Mouse (Mus musculus) MEL (cell line): Measurements from ENCODE around the gene Klk10. TPM values are rescaled to one million over a fixed set of nuclear protein-coding genes. Genes with fewer than 3 reads are reported as not detected.

Experiments used
- DNase-seq: peaks from one replicate; pipeline ENCODE4 v3.0.0; 2011; ENCODE audit warnings: low read depth, low spot score
- H3K27ac ChIP-seq: 2 replicates; pipeline ENCODE4 v1.5.1; 2012; ENCODE audit warnings: low read depth, mild to moderate bottlenecking, control low read depth, low read length, moderate library complexity; ENCODE audit not compliant: control insufficient read depth
- H3K27me3 ChIP-seq, 2 experiments: fragments of 150-350 bp in 1 of 2; sonication (generic) in 1 of 2; 2 replicates each; pipeline ENCODE4 v1.6.1; 2012; ENCODE audit warnings: low read length in 2 of 2, mild to moderate bottlenecking in 2 of 2, improper control_type of control experiment in 1 of 2, moderate library complexity in 1 of 2; ENCODE audit not compliant: insufficient read depth in 2 of 2, control insufficient read depth in 1 of 2
- H3K36me3 ChIP-seq, 2 experiments: 2 replicates each; pipeline ENCODE4 v1.6.1; 2012 to 2014; ENCODE audit warnings: low read length in 2 of 2, improper control_type of control experiment in 1 of 2, inconsistent platforms in 1 of 2, mild to moderate bottlenecking in 1 of 2; ENCODE audit not compliant: insufficient read depth in 2 of 2, control insufficient read depth in 1 of 2
- H3K4me1 ChIP-seq, 2 experiments: fragments of 150-350 bp in 1 of 2; sonication (generic) in 1 of 2; 2 replicates each; pipeline ENCODE4 v1.6.1; 2012; ENCODE audit warnings: low read length in 2 of 2, improper control_type of control experiment in 1 of 2, mild to moderate bottlenecking in 1 of 2; ENCODE audit not compliant: insufficient read depth in 2 of 2, control insufficient read depth in 1 of 2
- H3K4me3 ChIP-seq, 2 experiments: fragments of 150-350 bp in 1 of 2; sonication (generic) in 1 of 2; 2 replicates each; pipeline ENCODE4 v1.5.1; 2012; ENCODE audit warnings: low read depth in 2 of 2, low read length in 2 of 2, mild to moderate bottlenecking in 2 of 2, moderate library complexity in 2 of 2, control low read depth in 1 of 2, improper control_type of control experiment in 1 of 2; ENCODE audit not compliant: control insufficient read depth in 1 of 2, insufficient read depth in 1 of 2
- H3K79me2 ChIP-seq: 2 replicates; pipeline ENCODE4 v1.6.1; 2012; ENCODE audit warnings: mild to moderate bottlenecking, low read length, moderate library complexity; ENCODE audit not compliant: control insufficient read depth, poor library complexity, insufficient read depth
- H3K9ac ChIP-seq: 2 replicates; pipeline ENCODE4 v1.6.1; 2012; ENCODE audit warnings: low read depth, mild to moderate bottlenecking, control low read depth, low read length, moderate library complexity; ENCODE audit not compliant: control insufficient read depth, poor library complexity, severe bottlenecking
- H3K9me3 ChIP-seq: fragments of 150-350 bp; sonication (generic); replicated peaks from 2 replicates; pipeline ENCODE4 v1.6.1; 2012; ENCODE audit warnings: mild to moderate bottlenecking, low read length, improper control_type of control experiment, moderate library complexity; ENCODE audit not compliant: insufficient read depth
- CHD1 ChIP-seq: IDR thresholded peaks from 2 replicates; pipeline ENCODE4 v1.6.1; 2012; ENCODE audit warnings: low read depth, mild to moderate bottlenecking, inconsistent platforms, low read length, improper control_type of control experiment
- CHD2 ChIP-seq: IDR thresholded peaks from 2 replicates; pipeline ENCODE4 v1.6.1; 2011; ENCODE audit warnings: low read length, improper control_type of control experiment
- CTCF ChIP-seq, 3 experiments: IDR thresholded peaks in 2 of 3; conservative IDR thresholded peaks in 1 of 3; 2 replicates each; pipeline ENCODE4 v1.5.1; 2011 to 2012; ENCODE audit warnings: low read length in 3 of 3, low read depth in 2 of 3, mild to moderate bottlenecking in 2 of 3, improper control_type of control experiment in 1 of 3, inconsistent platforms in 1 of 3, mixed read lengths in 1 of 3, moderate library complexity in 1 of 3; ENCODE audit not compliant: control insufficient read depth in 1 of 3, insufficient read depth in 1 of 3, poor library complexity in 1 of 3, severe bottlenecking in 1 of 3
- ELF1 ChIP-seq: IDR thresholded peaks from 2 replicates; pipeline ENCODE4 v1.6.1; 2014; ENCODE audit warnings: low read depth, mild to moderate bottlenecking, inconsistent platforms, low read length, improper control_type of control experiment, moderate library complexity
- EP300 ChIP-seq, 2 experiments: IDR thresholded peaks; 2 replicates each; pipeline ENCODE4 v1.6.1; 2011; ENCODE audit warnings: improper control_type of control experiment in 2 of 2, low read length in 2 of 2, low read depth in 1 of 2, mild to moderate bottlenecking in 1 of 2
- GABPA ChIP-seq: IDR thresholded peaks from 2 replicates; pipeline ENCODE4 v1.6.1; 2012; ENCODE audit warnings: low read depth, mild to moderate bottlenecking, inconsistent platforms, low read length, improper control_type of control experiment, moderate library complexity
- HCFC1 ChIP-seq: IDR thresholded peaks from 2 replicates; pipeline ENCODE4 v1.6.1; 2012; ENCODE audit warnings: low read depth, mild to moderate bottlenecking, inconsistent platforms, low read length, improper control_type of control experiment, moderate library complexity
- MAX ChIP-seq: IDR thresholded peaks from 2 replicates; pipeline ENCODE4 v1.6.1; 2011; ENCODE audit warnings: low read length, improper control_type of control experiment
- MAZ ChIP-seq: IDR thresholded peaks from 2 replicates; pipeline ENCODE4 v1.6.1; 2012; ENCODE audit warnings: low read depth, mild to moderate bottlenecking, inconsistent platforms, low read length, improper control_type of control experiment
- MEF2A ChIP-seq: IDR thresholded peaks from 2 replicates; pipeline ENCODE4 v1.6.1; 2014; ENCODE audit warnings: low read depth, mild to moderate bottlenecking, inconsistent platforms, low read length, improper control_type of control experiment; ENCODE audit not compliant: poor library complexity, insufficient replicate concordance, severe bottlenecking; ENCODE audit errors: extremely low read depth
- MXI1 ChIP-seq: IDR thresholded peaks from 2 replicates; pipeline ENCODE4 v1.6.1; 2011; ENCODE audit warnings: mild to moderate bottlenecking, low read depth, low read length, improper control_type of control experiment
- MYB ChIP-seq: IDR thresholded peaks from 2 replicates; pipeline ENCODE4 v1.6.1; 2011; ENCODE audit warnings: mild to moderate bottlenecking, low read depth, low read length, improper control_type of control experiment
- NELFE ChIP-seq: IDR thresholded peaks from 2 replicates; pipeline ENCODE4 v1.6.1; 2011; ENCODE audit warnings: low read depth, low read length, improper control_type of control experiment
- NRF1 ChIP-seq: IDR thresholded peaks from 2 replicates; pipeline ENCODE4 v1.6.1; 2014; ENCODE audit warnings: low read depth, mild to moderate bottlenecking, inconsistent platforms, low read length, improper control_type of control experiment, moderate library complexity; ENCODE audit not compliant: poor library complexity, insufficient read depth, severe bottlenecking
- SMC3 ChIP-seq: IDR thresholded peaks from 2 replicates; pipeline ENCODE4 v1.6.1; 2011; ENCODE audit warnings: low read depth, low read length, improper control_type of control experiment
- TAL1 ChIP-seq: IDR thresholded peaks from 2 replicates; pipeline ENCODE4 v1.6.1; 2012; ENCODE audit warnings: mild to moderate bottlenecking, inconsistent platforms, low read length, moderate library complexity, mixed read lengths
- TBP ChIP-seq: IDR thresholded peaks from 2 replicates; pipeline ENCODE4 v1.8.0; 2011; ENCODE audit warnings: low read depth, low read length, improper control_type of control experiment
- TCF12 ChIP-seq: IDR thresholded peaks from 2 replicates; pipeline ENCODE4 v1.6.1; 2014; ENCODE audit warnings: low read depth, mild to moderate bottlenecking, inconsistent platforms, low read length, improper control_type of control experiment, moderate library complexity
- USF2 ChIP-seq, 2 experiments: IDR thresholded peaks; 2 replicates each; pipeline ENCODE4 v1.6.1; 2011 to 2012; ENCODE audit warnings: improper control_type of control experiment in 2 of 2, low read length in 2 of 2, borderline replicate concordance in 1 of 2, inconsistent platforms in 1 of 2, low read depth in 1 of 2, mild to moderate bottlenecking in 1 of 2; ENCODE audit not compliant: insufficient read depth in 1 of 2
- ZKSCAN1 ChIP-seq: IDR thresholded peaks from 2 replicates; pipeline ENCODE4 v1.6.1; 2012; ENCODE audit warnings: low read depth, mild to moderate bottlenecking, inconsistent platforms, low read length, improper control_type of control experiment, moderate library complexity
- ZMIZ1 ChIP-seq: IDR thresholded peaks from 2 replicates; pipeline ENCODE4 v1.6.1; 2012; ENCODE audit warnings: low read depth, mild to moderate bottlenecking, inconsistent platforms, low read length, improper control_type of control experiment, moderate library complexity
- ZNF384 ChIP-seq: IDR thresholded peaks from 2 replicates; pipeline ENCODE4 v1.6.1; 2012; ENCODE audit warnings: low read depth, mild to moderate bottlenecking, inconsistent platforms, low read length, improper control_type of control experiment
- polyA plus RNA-seq, 2 experiments: library from polyadenylated mRNA; stranded (reverse) in 1 of 2; unstranded in 1 of 2; fragments of >175 nt in 1 of 2; fragments of >200 nt in 1 of 2; gene quantifications; 2 replicates each; pipeline versions ENCODE4 v1.2.1 to v1.2.4; 2012; ENCODE audit warnings: low replicate concordance in 2 of 2, low read depth in 1 of 2; ENCODE audit not compliant: insufficient read length in 2 of 2, insufficient read depth in 1 of 2, missing spikeins in 1 of 2
- total RNA-seq: library from RNA; depleted of rRNA; stranded (reverse); fragments of 300-350 nt; gene quantifications from 2 replicates; pipeline ENCODE4 v1.2.3, GENCODE M21; 2012

The Klk10 gene
- total and polyA plus RNA-seq, 3 experiments: not detected

GRCm38 (mm10) chr7:43771916-43772315, 8.9 kb upstream of the Klk10 start:
- H3K4me1 ChIP-seq: no peaks in the 10 kb centered on the region
- no peaks in the 10 kb centered on the region for H3K9me3 ChIP-seq
- H3K4me3 ChIP-seq: no peak overlapping the region
- no peak for DNase-seq
- H3K36me3 ChIP-seq: no peaks in the 10 kb centered on the region
- H3K27ac ChIP-seq: no peak overlapping the region
- H3K79me2 ChIP-seq: no peaks in the 10 kb centered on the region
- H3K9ac ChIP-seq: no peak overlapping the region
- no peaks in the 10 kb centered on the region for H3K27me3 ChIP-seq
- TF ChIP-seq MAX (no peak), HCFC1 (no peak), TAL1 (no peak), ELF1 (no peak), MEF2A (no peak), GABPA (no peak), EP300 (IDR thresholded peaks at IDR 0.05; ENCODE audit: low read depth in 1 of 2, low read length in 2 of 2) (no peak), SMC3 (no peak), MXI1 (no peak), TCF12 (no peak)

GRCm38 (mm10) chr7:43772901-43773300, 7.9 kb upstream of the Klk10 start:
- H3K36me3 ChIP-seq: no peaks in the 10 kb centered on the region
- H3K27ac ChIP-seq: no peak overlapping the region
- no peak overlapping the region for H3K9ac ChIP-seq
- no peaks in the 10 kb centered on the region for H3K4me1 ChIP-seq
- no peaks in the 10 kb centered on the region for H3K9me3 ChIP-seq
- no peaks in the 10 kb centered on the region for H3K79me2 ChIP-seq
- no peak for DNase-seq
- H3K27me3 ChIP-seq: no peaks in the 10 kb centered on the region
- TF ChIP-seq MXI1 (no peak), HCFC1 (no peak), MAZ (no peak), CHD2 (no peak), MEF2A (no peak), TBP (no peak), ELF1 (no peak), ZMIZ1 (no peak)
- H3K4me3 ChIP-seq: no peak overlapping the region

DNA sequence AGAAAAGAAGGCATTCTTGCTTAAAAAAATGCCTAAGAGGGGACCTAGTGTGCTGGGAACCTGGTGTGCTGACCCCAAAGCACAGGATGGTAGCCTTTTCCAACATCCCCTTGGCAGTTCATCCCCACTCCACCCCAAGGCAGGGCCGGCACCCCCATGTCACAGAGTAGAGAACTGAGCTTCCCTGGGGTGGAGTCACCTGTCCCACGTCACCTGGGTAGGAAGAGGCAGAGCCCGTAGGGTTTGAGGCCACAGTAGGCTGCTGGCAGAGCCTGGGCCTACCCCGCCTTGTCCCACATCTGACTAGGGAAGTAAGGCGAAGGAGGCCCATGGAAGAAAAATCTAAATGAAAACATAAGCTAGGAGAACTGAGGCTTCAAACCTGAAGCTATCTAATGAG, 6.5 kb upstream of the Klk10 start, which contains the start of gene Klk11:
Gene Klk11 (plus strand): TSS at position 241 of the 400 bp plus-strand sequence.
- no peaks in the 10 kb centered on the region for H3K4me1 ChIP-seq
- H3K36me3 ChIP-seq: no peaks in the 10 kb centered on the region
- TF ChIP-seq ZMIZ1 (no peak), ZKSCAN1 (no peak), ZNF384 (no peak), MYB (no peak), USF2 (IDR thresholded peaks at IDR 0.05; ENCODE audit: borderline replicate concordance in 1 of 2, insufficient read depth in 1 of 2, low read depth in 1 of 2, low read length in 2 of 2) (no peak), CHD1 (no peak), NELFE (no peak), CTCF (IDR thresholded peaks at IDR 0.05 in 2 of 3, conservative IDR thresholded peaks at IDR 0.05 in 1 of 3; ENCODE audit: control insufficient read depth in 1 of 3, insufficient read depth in 1 of 3, low read depth in 2 of 3, low read length in 3 of 3, poor library complexity in 1 of 3, severe bottlenecking in 1 of 3) (no peak), NRF1 (no peak)
- H3K27ac ChIP-seq: no peak within 1 kb of the TSS
- H3K79me2 ChIP-seq: no peaks in the 10 kb centered on the region
- no peak for DNase-seq
- H3K9me3 ChIP-seq: no peaks in the 10 kb centered on the region
- no peak within 1 kb of the TSS for H3K9ac ChIP-seq
- H3K4me3 ChIP-seq: no peak within 1 kb of the TSS
- H3K27me3 ChIP-seq: no peaks in the 10 kb centered on the region
